Comparison of ENCODE assay signal across 20 mouse cellular contexts in genomic region chr11:120008956-120009355, GRCm38 (mm10). TPM values are rescaled to one million over a fixed set of nuclear protein-coding genes. Genes with fewer than 3 reads are reported as not detected.
"Had no signal": no experiment of that assay in that cellular context is flagged by ENCODE, and none has a peak within 500 bp of the region (broad histone marks: within the 10 kb centered on the region; RNA-seq: fewer than 3 reads in every experiment).

No protein-coding gene starts in this region.

- H3K9me3 ChIP-seq: midbrain, embryonic 10.5 days; midbrain, embryonic 12.5 days; neural tube, embryonic 13.5 days; neural tube, embryonic 15.5 days had no signal

- H3K4me3 ChIP-seq: midbrain, embryonic 10.5 days; midbrain, embryonic 12.5 days; myocyte; neural tube, embryonic 13.5 days; neural tube, embryonic 15.5 days had no signal

- H3K4me2 ChIP-seq: lung, embryonic 14.5 days; midbrain, embryonic 12.5 days; neural tube, embryonic 13.5 days; neural tube, embryonic 15.5 days had no signal

- H3K9ac ChIP-seq: lung, embryonic 14.5 days; midbrain, embryonic 12.5 days; neural tube, embryonic 13.5 days; neural tube, embryonic 15.5 days had no signal

- DNase-seq: lung, adult 18-20 months; lung, embryonic 14.5 days; lung, postnatal 10 days; lung, postnatal 4 days; midbrain, embryonic 14.5 days; retina, postnatal 1 day; right cerebral cortex, adult 18-20 months; right cerebral cortex, postnatal 25 days; right cerebral cortex, postnatal 4 days; spleen, adult 18-20 months; thymus, adult 18-20 months; thymus, postnatal 14 days; thymus, postnatal 36 days had no signal

- ATAC-seq: midbrain, embryonic 16.5 days had no signal

- H3K27ac ChIP-seq: midbrain, embryonic 10.5 days; midbrain, embryonic 12.5 days; neural tube, embryonic 13.5 days; neural tube, embryonic 15.5 days had no signal

- H3K36me3 ChIP-seq: midbrain, embryonic 12.5 days had no signal

- H3K27me3 ChIP-seq: neural tube, embryonic 15.5 days had no signal

RNA-seq across cellular contexts. Expression of gene Aatk, which starts 38.0 kb away (rescaled TPM):
- total RNA-seq: megakaryocyte-erythroid progenitor cell, adult 5-6 weeks had no signal
